Mouse (Mus musculus) gastrocnemius, adult 2 months (tissue): ENCODE data around the gene Hus1. TPM values are rescaled to one million over a fixed set of nuclear protein-coding genes. Genes with fewer than 3 reads are reported as not detected.

Experiments used
- DNase-seq: peaks from one replicate; pipeline ENCODE4 v3.0.0; 2022
- H3K27ac ChIP-seq: fragments of 200-600 bp; 2 replicates; pipeline ENCODE4 v1.8.1; 2022; ENCODE audit warnings: mild to moderate bottlenecking
- H3K4me3 ChIP-seq: fragments of 200-600 bp; 2 replicates; pipeline ENCODE4 v1.8.1; 2022; ENCODE audit warnings: mild to moderate bottlenecking, moderate library complexity
- CTCF ChIP-seq: fragments of 200-600 bp; IDR thresholded peaks from 2 replicates; pipeline ENCODE4 v1.8.1; 2022; ENCODE audit warnings: antibody characterized with exemption, mild to moderate bottlenecking, moderate library complexity
- intact Hi-C: fragments of 180-260 bp; cut with DNase I; formaldehyde crosslinking; loops from one replicate; pipeline ENCODE4 v1.15.1; 2025
- total RNA-seq, 2 experiments: library from RNA; stranded (reverse); gene quantifications; 2 replicates each; pipeline ENCODE4 v1.2.3; 2021

Gene Hus1
- total RNA-seq, 2 experiments from 2014 or later = 7.7 to 9.2 TPM

DNA sequence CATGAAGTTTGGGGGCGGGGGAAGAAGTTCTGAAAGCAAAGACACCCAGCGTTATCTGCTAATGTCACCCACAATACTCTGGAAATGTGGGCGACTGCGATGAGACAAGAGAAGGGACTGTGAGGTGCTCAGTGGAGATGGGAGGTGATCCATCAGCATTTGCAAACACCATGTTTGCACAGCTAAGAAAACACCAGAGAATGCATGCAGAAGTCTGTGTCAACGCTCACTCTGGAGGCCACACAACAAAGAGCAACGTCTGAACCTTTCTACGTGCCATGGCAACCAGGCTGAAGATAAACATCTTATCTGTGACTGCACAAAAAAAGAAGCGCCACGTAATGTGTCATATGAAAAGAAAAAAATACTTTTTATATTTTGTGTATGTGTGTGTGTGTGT, 40.5 kb downstream of the Hus1 start:
- no peak for TF ChIP-seq CTCF
- no peak overlapping the region for H3K4me3 ChIP-seq
- no peak overlapping the region for H3K27ac ChIP-seq
- no peak for DNase-seq
- intact Hi-C loops = no loop called here

DNA sequence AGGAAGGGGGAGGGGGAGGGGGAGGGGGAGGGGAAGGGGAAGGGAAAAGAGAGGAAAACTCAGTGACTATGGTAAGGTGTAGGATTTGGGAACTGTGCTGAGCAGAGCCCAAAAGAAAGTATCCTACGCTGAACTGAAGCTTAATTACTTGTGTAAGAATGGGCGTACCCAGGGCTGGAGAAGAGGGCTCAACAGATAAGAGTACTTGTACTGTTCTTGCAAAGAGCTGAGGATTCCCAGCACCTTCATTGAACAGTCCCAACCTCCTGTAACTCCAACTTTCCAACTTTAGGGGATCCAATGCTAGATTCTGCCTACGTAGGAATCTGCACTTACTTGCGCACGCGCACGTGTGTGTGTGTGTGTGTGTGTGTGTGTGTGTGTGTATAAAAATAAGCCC, 42.9 kb downstream of the Hus1 start:
- TF ChIP-seq CTCF = no peak
- intact Hi-C loops = no loop called here
- no peak overlapping the region for H3K27ac ChIP-seq
- no peak for DNase-seq
- H3K4me3 ChIP-seq = no peak overlapping the region

GRCm38 (mm10) chr11:8958572-8958971, 52.4 kb downstream of the Hus1 start:
- Histone ChIP-seq H3K27ac (no peak overlapping the region), H3K4me3 (no peak overlapping the region)
- intact Hi-C loops = loop anchor here (10.0 kb wide), 1 partner anchor 424 kb away; no protein-coding TSS in a partner anchor
- TF ChIP-seq CTCF = no peak
- DNase-seq = no peak

- TF ChIP-seq CTCF = no peak
- no peak overlapping the region for H3K4me3 ChIP-seq
- DNase-seq = no peak
- intact Hi-C loops = loop anchor here (10.0 kb wide), 1 partner anchor 423 kb away; no protein-coding TSS in a partner anchor
- H3K27ac ChIP-seq = no peak overlapping the region
These were observed 52.9 kb downstream of the Hus1 start for GRCm38 (mm10) chr11:8958108-8958507.

- no peak overlapping the region for H3K27ac ChIP-seq
- DNase-seq = no peak
These were observed 54.0 kb downstream of the Hus1 start for GRCm38 (mm10) chr11:8957023-8957422.

DNA sequence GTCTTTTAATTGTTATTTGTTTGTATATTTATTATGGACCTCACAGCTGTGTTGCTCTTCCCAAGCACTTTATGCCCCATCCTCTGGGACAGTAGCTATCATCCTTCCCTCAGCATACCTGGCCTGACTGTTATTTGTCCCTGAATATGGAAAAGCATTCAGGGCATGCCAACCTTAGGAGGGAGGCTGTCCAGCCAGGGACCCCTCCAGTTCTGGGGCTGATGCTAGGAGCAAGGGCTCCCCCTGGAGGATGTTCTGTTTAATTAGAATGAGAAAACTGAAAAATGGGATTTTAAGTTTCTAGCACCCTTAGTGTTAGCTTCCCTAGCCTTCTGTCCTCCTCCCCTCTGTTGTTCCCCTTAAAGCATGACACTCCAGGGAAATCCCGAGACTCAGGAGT, 55.3 kb downstream of the Hus1 start:
- intact Hi-C loops = loop anchor here (2.0 to 10.0 kb wide), 2 partner anchors 421 to 531 kb away; no protein-coding TSS in a partner anchor
- no peak overlapping the region for H3K27ac ChIP-seq
- DNase-seq = no peak
- TF ChIP-seq CTCF = peak; percentile 57
- no peak overlapping the region for H3K4me3 ChIP-seq

More at GRCm38 (mm10) chr11:8957023-8957422, 54.0 kb downstream of the Hus1 start:
- H3K4me3 ChIP-seq = no peak overlapping the region
- intact Hi-C loops = loop anchor here (10.0 kb wide), 1 partner anchor 422 kb away; no protein-coding TSS in a partner anchor
- TF ChIP-seq CTCF = peak; percentile 45

- no peak for DNase-seq
- no peak for TF ChIP-seq CTCF
- intact Hi-C loops = loop anchor here (10.0 kb wide), 1 partner anchor 415 kb away; no protein-coding TSS in a partner anchor
- H3K4me3 ChIP-seq = no peak overlapping the region
- H3K27ac ChIP-seq = no peak overlapping the region
These were observed 61.1 kb downstream of the Hus1 start for GRCm38 (mm10) chr11:8949765-8950430.

GRCm38 (mm10) chr11:8948871-8949270, 62.1 kb downstream of the Hus1 start:
- intact Hi-C loops = no loop called here
- TF ChIP-seq CTCF = no peak
- no peak overlapping the region for H3K27ac ChIP-seq
- no peak for DNase-seq
- H3K4me3 ChIP-seq = no peak overlapping the region

DNA sequence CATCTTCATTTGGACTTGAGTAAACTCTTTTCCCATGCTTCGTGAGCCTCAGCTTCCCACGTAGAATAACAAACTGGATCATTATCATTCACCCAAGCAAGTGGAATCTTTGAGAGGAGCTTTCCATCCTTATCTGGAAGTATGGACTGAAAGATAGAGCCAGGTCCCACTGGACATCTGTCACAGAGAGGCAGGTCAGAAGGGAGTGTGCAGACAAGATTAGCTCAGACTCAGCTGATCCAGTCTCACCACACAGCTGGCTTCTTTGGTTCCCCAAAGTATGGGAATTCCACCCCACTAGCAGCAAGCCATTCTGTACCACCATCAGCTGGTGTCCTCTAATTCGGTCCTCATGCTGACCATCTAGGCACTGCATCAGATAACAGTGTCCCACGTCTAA, 66.9 kb downstream of the Hus1 start:
- no peak for DNase-seq
- TF ChIP-seq CTCF = no peak
- Histone ChIP-seq H3K4me3 (no peak overlapping the region), H3K27ac (no peak overlapping the region)
- intact Hi-C loops = no loop called here

Other genes with a start within 250 kb of the Hus1 start
- gene Pkd1l1, start 37.9 kb downstream of the Hus1 start, total RNA-seq = under 1 TPM in 1 of 2 experiments, not detected in 1; 0.03 TPM
- not detected for gene Gm11992, start 37.4 kb upstream of the Hus1 start, total RNA-seq
- gene Sun3, start 37.8 kb upstream of the Hus1 start, total RNA-seq = not detected
- gene Upp1, start 106.9 kb upstream of the Hus1 start, total RNA-seq = under 1 TPM in 1 of 2 experiments, not detected in 1; 0.59 TPM
- not detected for gene Abca13, start 180.8 kb upstream of the Hus1 start, total RNA-seq